Mouse (Mus musculus): Measurements from ENCODE around the gene Fgf22. TPM values are rescaled to one million over a fixed set of nuclear protein-coding genes. Genes with fewer than 3 reads are reported as not detected.
A peak's percentile ranks its signal among the peaks of the same experiment; 100 is the strongest.

Fgf22 gene
- polyA plus RNA-seq, 1 experiment = not detected

DNA sequence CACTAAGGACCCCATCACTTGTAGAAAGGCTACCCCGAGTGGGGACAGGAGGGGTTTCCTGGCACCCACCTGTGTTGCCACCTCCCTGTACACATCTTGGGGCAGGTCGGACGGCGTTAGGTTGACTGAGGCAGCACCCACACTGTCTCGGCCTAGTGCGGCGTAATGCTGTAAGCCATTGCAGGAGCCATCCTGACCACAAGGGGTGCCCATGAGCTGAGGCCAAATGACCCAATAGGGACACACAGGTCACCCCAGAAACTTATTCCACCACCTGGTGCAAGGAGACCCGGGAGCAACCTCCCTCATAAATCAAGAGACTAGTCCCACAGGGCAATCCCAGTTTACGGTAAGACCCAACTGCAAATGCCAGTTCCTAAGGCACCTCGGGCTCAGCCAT is 16.6 kb upstream of the Fgf22 start:
- Histone ChIP-seq H3K4me1 (replicated peaks; ENCODE audit: control insufficient read depth, insufficient read depth, low read length) (no peaks in the 10 kb centered on the region), H3K4me3 (ENCODE audit: control insufficient read depth, insufficient read depth, low read length) (no peak overlapping the region), H3K27ac (ENCODE audit: control insufficient read depth, insufficient read depth, low read length) (no peak overlapping the region), H3K27me3 (ENCODE audit: control insufficient read depth, insufficient read depth, low read length) (no peaks in the 10 kb centered on the region), H3K36me3 (ENCODE audit: control insufficient read depth, insufficient read depth, low read length) (peaks cover 42% of the 10 kb centered on the region)
- DNase-seq = peak; percentile 34
- 97% methylated on average over 10 of the region's 10 CpGs for WGBS
- TF ChIP-seq CTCF (IDR thresholded peaks at IDR 0.05; ENCODE audit: borderline replicate concordance, control insufficient read depth, extremely low read depth, insufficient read depth, low read length, poor library complexity) (peak; percentile 57; the same call in 1 of the 2 replicates), POLR2A (IDR thresholded peaks at IDR 0.05; ENCODE audit: control insufficient read depth, extremely low read depth, insufficient read depth, low read length, poor library complexity) (no peak)

GRCm38 (mm10) chr10:79739234-79739633 is 15.6 kb upstream of the Fgf22 start:
- WGBS = 97% methylated on average over 28 of the region's 28 CpGs
- H3K27me3 ChIP-seq (ENCODE audit: control insufficient read depth, insufficient read depth, low read length) = no peaks in the 10 kb centered on the region
- no peaks in the 10 kb centered on the region for H3K4me1 ChIP-seq (replicated peaks; ENCODE audit: control insufficient read depth, insufficient read depth, low read length)
- H3K36me3 ChIP-seq (ENCODE audit: control insufficient read depth, insufficient read depth, low read length) = peaks cover 42% of the 10 kb centered on the region
- H3K4me3 ChIP-seq (ENCODE audit: control insufficient read depth, insufficient read depth, low read length) = no peak overlapping the region
- H3K27ac ChIP-seq (ENCODE audit: control insufficient read depth, insufficient read depth, low read length) = no peak overlapping the region
- DNase-seq = no peak
- no peak for TF ChIP-seq POLR2A (IDR thresholded peaks at IDR 0.05; ENCODE audit: control insufficient read depth, extremely low read depth, insufficient read depth, low read length, poor library complexity)
- no peak for TF ChIP-seq CTCF (IDR thresholded peaks at IDR 0.05; ENCODE audit: borderline replicate concordance, control insufficient read depth, extremely low read depth, insufficient read depth, low read length, poor library complexity)

GRCm38 (mm10) chr10:79740863-79741262 is 14.0 kb upstream of the Fgf22 start:
- TF ChIP-seq CTCF (IDR thresholded peaks at IDR 0.05; ENCODE audit: borderline replicate concordance, control insufficient read depth, extremely low read depth, insufficient read depth, low read length, poor library complexity) (peak; percentile 40; the same call in 1 of the 2 replicates), POLR2A (IDR thresholded peaks at IDR 0.05; ENCODE audit: control insufficient read depth, extremely low read depth, insufficient read depth, low read length, poor library complexity) (no peak)
- no peak for DNase-seq
- no peaks in the 10 kb centered on the region for H3K27me3 ChIP-seq (ENCODE audit: control insufficient read depth, insufficient read depth, low read length)
- H3K27ac ChIP-seq (ENCODE audit: control insufficient read depth, insufficient read depth, low read length) = no peak overlapping the region
- peaks cover 38% of the 10 kb centered on the region for H3K36me3 ChIP-seq (ENCODE audit: control insufficient read depth, insufficient read depth, low read length)
- WGBS = 95% methylated on average over 11 of the region's 11 CpGs
- no peak overlapping the region for H3K4me3 ChIP-seq (ENCODE audit: control insufficient read depth, insufficient read depth, low read length)
- peaks cover 7% of the 10 kb centered on the region for H3K4me1 ChIP-seq (replicated peaks; ENCODE audit: control insufficient read depth, insufficient read depth, low read length)

DNA sequence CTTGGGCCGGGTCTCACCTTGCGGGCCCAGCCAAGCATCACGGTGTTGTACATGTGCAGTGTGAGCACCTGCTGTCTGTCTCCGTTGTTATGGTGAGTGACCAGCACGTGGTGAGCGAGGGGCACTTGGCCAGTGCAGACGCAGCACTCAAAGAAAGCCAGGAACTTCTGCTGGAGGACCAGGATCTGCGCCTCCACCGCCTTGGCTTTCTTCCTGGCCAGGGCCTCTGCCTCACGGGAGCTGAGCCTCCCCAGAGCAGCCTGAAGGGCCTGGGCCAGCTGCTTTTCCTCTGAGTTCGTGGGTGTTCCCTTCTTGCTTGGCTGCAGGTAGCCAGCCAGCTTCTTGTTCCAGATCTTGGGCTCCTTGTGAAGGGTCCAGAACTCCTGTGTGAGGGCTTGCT is 11.7 kb upstream of the Fgf22 start:
- Histone ChIP-seq H3K27ac (ENCODE audit: control insufficient read depth, insufficient read depth, low read length) (no peak overlapping the region), H3K27me3 (ENCODE audit: control insufficient read depth, insufficient read depth, low read length) (no peaks in the 10 kb centered on the region), H3K36me3 (ENCODE audit: control insufficient read depth, insufficient read depth, low read length) (peaks cover 20% of the 10 kb centered on the region; the same call in 1 of the 2 replicates), H3K4me3 (ENCODE audit: control insufficient read depth, insufficient read depth, low read length) (no peak overlapping the region), H3K4me1 (replicated peaks; ENCODE audit: control insufficient read depth, insufficient read depth, low read length) (peaks cover 9% of the 10 kb centered on the region)
- TF ChIP-seq POLR2A (IDR thresholded peaks at IDR 0.05; ENCODE audit: control insufficient read depth, extremely low read depth, insufficient read depth, low read length, poor library complexity) (no peak), CTCF (IDR thresholded peaks at IDR 0.05; ENCODE audit: borderline replicate concordance, control insufficient read depth, extremely low read depth, insufficient read depth, low read length, poor library complexity) (no peak)
- no peak for DNase-seq
- 95% methylated on average over 11 of the region's 11 CpGs for WGBS

- H3K27me3 ChIP-seq (ENCODE audit: control insufficient read depth, insufficient read depth, low read length) = no peaks in the 10 kb centered on the region
- 89% methylated on average over 15 of the region's 15 CpGs for WGBS
- TF ChIP-seq CTCF (IDR thresholded peaks at IDR 0.05; ENCODE audit: borderline replicate concordance, control insufficient read depth, extremely low read depth, insufficient read depth, low read length, poor library complexity) = no peak
- no peak for TF ChIP-seq POLR2A (IDR thresholded peaks at IDR 0.05; ENCODE audit: control insufficient read depth, extremely low read depth, insufficient read depth, low read length, poor library complexity)
- DNase-seq = no peak
- H3K4me3 ChIP-seq (ENCODE audit: control insufficient read depth, insufficient read depth, low read length) = no peak overlapping the region
- peaks cover 20% of the 10 kb centered on the region; the same call in 1 of the 2 replicates for H3K36me3 ChIP-seq (ENCODE audit: control insufficient read depth, insufficient read depth, low read length)
- H3K27ac ChIP-seq (ENCODE audit: control insufficient read depth, insufficient read depth, low read length) = no peak overlapping the region
- H3K4me1 ChIP-seq (replicated peaks; ENCODE audit: control insufficient read depth, insufficient read depth, low read length) = peaks cover 9% of the 10 kb centered on the region
These were observed 11.1 kb upstream of the Fgf22 start for GRCm38 (mm10) chr10:79743650-79744365.

- no peak for DNase-seq
- H3K4me1 ChIP-seq (replicated peaks; ENCODE audit: control insufficient read depth, insufficient read depth, low read length) = peaks cover 9% of the 10 kb centered on the region
- H3K27ac ChIP-seq (ENCODE audit: control insufficient read depth, insufficient read depth, low read length) = no peak overlapping the region
- peaks cover 17% of the 10 kb centered on the region; the same call in 1 of the 2 replicates for H3K36me3 ChIP-seq (ENCODE audit: control insufficient read depth, insufficient read depth, low read length)
- H3K27me3 ChIP-seq (ENCODE audit: control insufficient read depth, insufficient read depth, low read length) = no peaks in the 10 kb centered on the region
- TF ChIP-seq POLR2A (IDR thresholded peaks at IDR 0.05; ENCODE audit: control insufficient read depth, extremely low read depth, insufficient read depth, low read length, poor library complexity) (no peak), CTCF (IDR thresholded peaks at IDR 0.05; ENCODE audit: borderline replicate concordance, control insufficient read depth, extremely low read depth, insufficient read depth, low read length, poor library complexity) (no peak)
- WGBS = 97% methylated on average over 3 of the region's 3 CpGs
- no peak overlapping the region for H3K4me3 ChIP-seq (ENCODE audit: control insufficient read depth, insufficient read depth, low read length)
These were observed 9.5 kb upstream of the Fgf22 start for GRCm38 (mm10) chr10:79745411-79745810.

Data from thymus, adult 2 months (tissue).